Mouse (Mus musculus) left cerebral cortex, adult 9 months (tissue): ENCODE data around the gene Ufm1.

ENCODE experiments used
- DNase-seq, 2 experiments: peaks; one replicate each; pipeline ENCODE4 v3.0.0; 2022; ENCODE audit warnings: low spot score in 2 of 2

The Ufm1 gene

DNA sequence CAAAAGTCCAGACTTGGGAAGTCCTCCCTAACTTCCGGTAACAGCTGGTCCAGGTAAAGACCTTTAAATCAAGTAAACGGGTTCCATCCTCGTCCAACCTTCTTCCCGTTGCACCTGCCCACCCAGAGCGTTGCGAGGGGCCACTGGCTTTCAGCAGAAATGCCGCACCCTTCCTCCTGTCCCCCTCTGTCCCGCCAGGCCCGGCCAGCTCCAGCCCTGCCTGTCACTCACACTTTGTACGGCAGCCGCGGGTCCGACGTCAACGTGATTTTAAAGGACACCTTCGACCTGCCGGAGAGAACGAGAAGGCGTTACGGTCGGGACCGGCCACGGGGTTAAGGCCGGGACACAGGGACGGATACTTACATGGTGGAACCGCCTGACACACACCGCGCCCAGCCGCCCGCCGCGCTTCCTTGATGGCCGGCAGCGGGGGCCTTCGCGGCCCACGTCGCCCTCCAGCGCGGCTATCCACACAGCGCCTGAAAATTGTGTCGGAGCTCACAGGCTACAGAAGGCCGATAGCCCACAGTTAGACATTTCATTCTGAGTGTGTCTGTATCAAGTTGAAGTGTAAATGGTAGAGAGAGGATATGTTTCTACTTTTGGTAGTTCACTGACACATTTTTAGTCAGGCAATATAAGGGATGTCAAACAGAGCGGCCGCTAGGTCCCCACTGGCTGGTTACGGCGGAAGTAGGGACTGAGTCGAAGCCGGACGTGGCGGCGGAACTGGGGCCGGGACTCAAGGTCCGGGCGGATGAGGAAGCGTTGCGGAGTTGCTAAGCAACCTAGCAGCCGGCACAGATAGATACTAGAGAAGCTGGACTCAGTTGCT lies at the start of gene Ufm1:
TSS of gene Ufm1 (minus strand) at position 448 of the 838 bp plus-strand sequence.
- peak; percentile 89 to 96 for DNase-seq

GRCm38 (mm10) chr3:53890619-53891540 lies 27.2 kb upstream of the Ufm1 start:
- DNase-seq: peak; percentile 42 to 74

DNA sequence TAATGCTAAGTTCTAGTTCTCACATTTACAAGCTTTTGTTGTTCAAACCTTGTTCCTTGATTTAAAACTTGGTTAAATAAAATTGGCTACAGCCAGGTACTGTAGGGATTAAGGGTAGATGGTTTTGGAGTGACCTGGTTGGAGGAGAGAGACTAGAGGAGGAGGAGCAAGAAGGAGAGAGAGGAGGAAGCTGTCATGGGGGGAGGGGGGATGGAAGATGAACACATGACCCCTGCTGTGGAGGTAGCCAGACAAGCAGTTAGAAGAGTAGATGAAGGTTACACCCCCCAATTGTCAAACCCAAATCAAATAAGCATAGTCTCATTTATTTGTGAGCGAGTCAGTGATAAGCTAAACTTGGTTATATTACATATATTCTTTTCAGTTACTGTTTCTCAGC lies 8.0 kb upstream of the Ufm1 start:
- DNase-seq: no peak

- no peak for DNase-seq
These were observed 6.9 kb upstream of the Ufm1 start for GRCm38 (mm10) chr3:53870482-53870881.

DNA sequence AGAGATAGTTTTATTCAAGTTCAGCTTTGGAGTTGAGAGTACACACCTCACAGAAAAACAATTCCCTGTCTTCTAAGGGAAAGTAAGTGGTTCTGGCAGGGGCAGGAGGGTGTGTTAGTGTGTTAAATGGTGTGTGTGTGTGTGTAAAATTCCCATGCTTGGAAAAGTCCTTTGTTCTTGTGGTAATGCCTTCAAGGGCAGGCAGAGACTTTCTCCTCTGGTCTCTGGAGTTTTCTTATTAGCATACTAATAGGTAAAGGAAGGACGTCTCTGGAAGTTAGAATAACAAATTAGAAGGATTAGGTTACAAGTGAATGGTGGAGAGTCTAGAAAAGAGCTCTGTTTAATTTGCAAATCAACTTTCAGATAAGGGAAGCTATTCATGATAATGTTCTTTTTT lies 5.6 kb upstream of the Ufm1 start:
- DNase-seq: no peak

DNA sequence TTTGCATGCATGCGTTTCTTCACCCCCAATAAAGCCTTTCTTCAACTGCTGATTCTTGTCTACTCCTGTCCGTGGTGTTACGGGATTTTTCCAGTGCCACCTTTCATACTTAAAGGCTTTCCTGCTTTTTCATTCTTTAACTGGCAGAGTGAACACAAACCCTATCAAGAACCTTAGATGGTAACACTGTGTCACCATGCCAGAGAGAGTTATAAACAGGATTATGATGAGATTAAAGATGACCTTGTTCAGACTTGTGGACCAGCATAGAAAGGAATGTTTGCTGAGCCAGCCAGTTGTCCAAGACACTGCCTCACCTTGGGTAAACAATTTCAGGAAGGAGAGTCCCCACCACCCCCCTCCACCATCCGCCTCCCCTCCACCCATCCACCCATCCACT lies 4.6 kb upstream of the Ufm1 start:
- DNase-seq: no peak

GRCm38 (mm10) chr3:53854831-53855230 lies 8.8 kb downstream of the Ufm1 start:
- DNase-seq: no peak

GRCm38 (mm10) chr3:53854261-53854660 lies 9.4 kb downstream of the Ufm1 start:
- no peak for DNase-seq

GRCm38 (mm10) chr3:53848262-53848661 lies 15.4 kb downstream of the Ufm1 start:
- no peak for DNase-seq

GRCm38 (mm10) chr3:53847726-53848125 lies 15.9 kb downstream of the Ufm1 start:
- DNase-seq: no peak

GRCm38 (mm10) chr3:53846206-53846928 lies 17.3 kb downstream of the Ufm1 start:
- DNase-seq: no peak

DNA sequence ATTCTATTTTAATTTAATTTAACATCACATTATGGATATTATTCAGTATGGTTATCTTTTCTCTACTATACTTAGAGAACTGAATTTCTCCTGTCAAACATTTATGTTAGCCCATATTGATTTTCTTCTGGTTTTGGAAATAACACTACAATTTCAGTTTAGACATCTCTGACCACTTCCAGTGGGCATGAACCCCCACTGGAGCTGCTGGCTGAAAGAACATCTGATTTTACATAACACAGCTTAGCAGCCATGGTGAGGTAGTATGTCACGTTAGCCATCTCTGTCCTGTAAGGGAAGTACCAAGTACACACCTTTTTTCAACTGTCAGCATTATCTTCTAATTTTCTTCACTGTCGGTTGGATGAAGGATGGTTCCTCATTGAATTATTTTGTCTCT lies 18.8 kb downstream of the Ufm1 start, which contains the start of gene Gm10985:
TSS of gene Gm10985 (plus strand) at position 301 of the 400 bp plus-strand sequence.
- DNase-seq: no peak

GRCm38 (mm10) chr3:53834238-53834637 lies 29.4 kb downstream of the Ufm1 start:
- no peak for DNase-seq

- no peak for DNase-seq
These were observed 50.1 kb downstream of the Ufm1 start for GRCm38 (mm10) chr3:53813421-53813977.
